8 mouse cellular contexts compared by ENCODE assay signal in genomic region chr11:6274387-6275093, GRCm38 (mm10). TPM values are rescaled to one million over a fixed set of nuclear protein-coding genes. Genes with fewer than 3 reads are reported as not detected.
A peak's percentile ranks its signal among the peaks of the same experiment; 100 is the strongest.
DNase-seq lines count a peak whose midpoint lies in the region; ATAC-seq lines count a peak whose summit lies in the region.

Gene Tmed4, minus strand, starts transcription at chr11:6274870.

- peaks cover 18% of the 10 kb centered on the region for H3K79me2 ChIP-seq in macrophage (ENCODE audit: inconsistent target)

- peak within 1 kb of the TSS; percentile 92 for H3K9ac ChIP-seq in hindbrain, embryonic 16.5 days (ENCODE audit: low read depth, low read length)

- peak within 1 kb of the TSS; percentile 95 for H3K4me2 ChIP-seq in hindbrain, embryonic 16.5 days (ENCODE audit: low read length)

- H3K4me3 ChIP-seq in hindbrain, embryonic 16.5 days (ENCODE audit: low read length), result peak within 1 kb of the TSS; percentile 83
- H3K4me3 ChIP-seq in macrophage (ENCODE audit: inconsistent target), result peak within 1 kb of the TSS; percentile 100

- DNase-seq in WW6 (ENCODE audit: low read depth, low spot score), result peak; percentile 99
- peak; percentile 98 to 99 for DNase-seq in cerebellum, postnatal 4 days (ENCODE audit: low spot score in 2 of 2)
- DNase-seq in gastrocnemius, adult 18-20 months (ENCODE audit: low spot score), result peak; percentile 99
- peak; percentile 99 for DNase-seq in left cerebral cortex, adult 18-20 months (ENCODE audit: low spot score in 2 of 2)
- peak; percentile 98 for DNase-seq in right cerebral cortex, adult 18-20 months
- DNase-seq in urinary bladder, postnatal 10 days (ENCODE audit: low spot score), result peak; percentile 95

- H3K36me3 ChIP-seq in hindbrain, embryonic 16.5 days (ENCODE audit: control insufficient read depth, insufficient read depth, low read length), result no peaks in the 10 kb centered on the region; the same call in 1 of the 2 replicates
- H3K36me3 ChIP-seq in macrophage (ENCODE audit: inconsistent target), result peaks cover 16% of the 10 kb centered on the region

- peak; percentile 98 for ATAC-seq in hindbrain, embryonic 16.5 days

- H3K9me3 ChIP-seq in hindbrain, embryonic 16.5 days (ENCODE audit: control insufficient read depth, low read length), result no peaks in the 10 kb centered on the region

- H3K4me1 ChIP-seq in hindbrain, embryonic 16.5 days (ENCODE audit: control insufficient read depth, insufficient read depth, low read depth, low read length), result peaks cover 21% of the 10 kb centered on the region

- under 1% methylated on average over 39 of the region's 39 CpGs for WGBS in hindbrain, embryonic 16.5 days
- WGBS in macrophage (ENCODE audit: missing documents), result 2% methylated on average over 36 of the region's 39 CpGs

- H3K27me3 ChIP-seq in hindbrain, embryonic 16.5 days (replicated peaks; ENCODE audit: control insufficient read depth, insufficient read depth, low read length), result no peaks in the 10 kb centered on the region

- peak within 1 kb of the TSS; percentile 74 for H3K27ac ChIP-seq in hindbrain, embryonic 16.5 days (ENCODE audit: low read depth, low read length)
- peak within 1 kb of the TSS; percentile 46 for H3K27ac ChIP-seq in macrophage

RNA-seq across cellular contexts. Expression of gene Tmed4, which starts in this region (rescaled TPM):
- 10 to 100 TPM; 65.8 to 66.8 TPM for total RNA-seq in gastrocnemius, adult 18-20 months (2021)
- 111 and 119 TPM in 2 replicates for polyA plus RNA-seq in hindbrain, embryonic 16.5 days (2015; fragmentation: Nextera tagmentation; extraction: Ambion mirVana)
- 10 to 100 TPM; 94.1 to 99.1 TPM for total RNA-seq in left cerebral cortex, adult 18-20 months (2021)
- total RNA-seq in macrophage (2018; cell fraction: chromatin; rRNA removed), result 10 to 100 TPM in 21 of 26 experiments, 1 to 10 TPM in 5; 5.8 to 52.1 (median 23.9) TPM
- total RNA-seq in macrophage (2018; cell fraction: cytosol; rRNA removed), result 10 to 100 TPM; 41.3 to 61.2 (median 54.5) TPM
- 10 to 100 TPM; 27.1 to 70.9 (median 44.3) TPM for total RNA-seq in macrophage (2018; cell fraction: nucleus; rRNA removed)
- 45.3 to 56.5 TPM (median 55.9 TPM) in 3 replicates for polyA plus RNA-seq in macrophage (2018)

Comparison
In these comparisons a context has a peak if more than half of its experiments do, and no peak if none do; other contexts are left out.
1. Peak in every context shown above with its lines: DNase-seq, ATAC-seq, H3K4me3 ChIP-seq and H3K27ac ChIP-seq.